Mouse (Mus musculus) frontal cortex, postnatal 25 days (tissue): ENCODE results near the gene Eif4h.
A peak's percentile ranks its signal among the peaks of the same experiment; 100 is the strongest.
"Not testable (repeated sequence)": the region's sequence is repeated elsewhere in the genome, so short reads cannot be mapped to it uniquely, and the experiment has no call there.

Experiments used
- DNase-seq, 2 experiments: peaks; one replicate each; pipeline ENCODE4 v3.0.0; 2022; ENCODE audit warnings: low spot score in 2 of 2

Eif4h gene

GRCm38 (mm10) chr5:134648976-134649375 is 9.7 kb upstream of the Eif4h start:
- DNase-seq: not testable (repeated sequence)

GRCm38 (mm10) chr5:134647394-134647793 is 8.1 kb upstream of the Eif4h start:
- DNase-seq: no peak

- DNase-seq: no peak
Observed at GRCm38 (mm10) chr5:134646461-134646860, 7.2 kb upstream of the Eif4h start.

GRCm38 (mm10) chr5:134644643-134645118 is 5.4 kb upstream of the Eif4h start:
- DNase-seq: no peak

GRCm38 (mm10) chr5:134644121-134644520 is 4.8 kb upstream of the Eif4h start:
- no peak for DNase-seq

- DNase-seq: no peak
Observed at GRCm38 (mm10) chr5:134640371-134640770, 1.1 kb upstream of the Eif4h start.

GRCm38 (mm10) chr5:134638461-134639268 is 625 bp downstream of the Eif4h start:
- DNase-seq: no peak

- DNase-seq: no peak
Observed at GRCm38 (mm10) chr5:134637820-134638367, 1.4 kb downstream of the Eif4h start.

GRCm38 (mm10) chr5:134632841-134633240 is 6.4 kb downstream of the Eif4h start:
- no peak for DNase-seq

- no peak for DNase-seq
Observed at GRCm38 (mm10) chr5:134630835-134631234, 8.5 kb downstream of the Eif4h start.

- DNase-seq: no peak
Observed at GRCm38 (mm10) chr5:134629508-134629907, 9.8 kb downstream of the Eif4h start.

GRCm38 (mm10) chr5:134622069-134622468 is 17.2 kb downstream of the Eif4h start:
- no peak for DNase-seq

GRCm38 (mm10) chr5:134621099-134621640 is 18.1 kb downstream of the Eif4h start:
- DNase-seq: no peak

- no peak for DNase-seq
Observed at GRCm38 (mm10) chr5:134620457-134620856, 18.8 kb downstream of the Eif4h start.

- peak; percentile 52 to 67 for DNase-seq
Observed at GRCm38 (mm10) chr5:134617071-134617470, 22.2 kb downstream of the Eif4h start.

GRCm38 (mm10) chr5:134615780-134616179 is 23.5 kb downstream of the Eif4h start:
- no peak for DNase-seq

GRCm38 (mm10) chr5:134615380-134615779 is 23.9 kb downstream of the Eif4h start:
- DNase-seq: no peak

- DNase-seq: no peak
Observed at GRCm38 (mm10) chr5:134614802-134615201, 24.5 kb downstream of the Eif4h start, which contains the start of gene Lat2. Lat2 (minus strand) TSS chr5:134615025.

- DNase-seq: no peak
Observed at GRCm38 (mm10) chr5:134614296-134614695, 25.0 kb downstream of the Eif4h start.

GRCm38 (mm10) chr5:134613727-134614126 is 25.6 kb downstream of the Eif4h start:
- no peak for DNase-seq

GRCm38 (mm10) chr5:134611810-134612521 is 27.3 kb downstream of the Eif4h start:
- DNase-seq: no peak
